Mouse (Mus musculus): Measurements from ENCODE around the gene Phactr3.

GRCm38 (mm10) chr2:178316281-178316680 is 197.5 kb downstream of the Phactr3 start:
- TF ChIP-seq EP300 (IDR thresholded peaks at IDR 0.05; ENCODE audit: low read depth) (no peak), CTCF (IDR thresholded peaks at IDR 0.05; ENCODE audit: low read depth) (no peak)

Data from liver, embryonic 14.5 days (tissue).